Mouse (Mus musculus): ENCODE measurements around the gene Dennd4a.

Gene Dennd4a

GRCm38 (mm10) chr9:64790673-64791660 is 20.2 kb upstream of the Dennd4a start:
- DNase-seq (ENCODE audit: low spot score in 2 of 2): no peak

- DNase-seq (ENCODE audit: low spot score in 2 of 2): no peak
Measured at GRCm38 (mm10) chr9:64791676-64792075, 19.5 kb upstream of the Dennd4a start.

- no peak for DNase-seq (ENCODE audit: low spot score in 2 of 2)
Measured at GRCm38 (mm10) chr9:64792379-64793274, 18.5 kb upstream of the Dennd4a start.

GRCm38 (mm10) chr9:64793275-64793590 is 17.9 kb upstream of the Dennd4a start:
- no peak for DNase-seq (ENCODE audit: low spot score in 2 of 2)

- DNase-seq (ENCODE audit: low spot score in 2 of 2): no peak
Measured at GRCm38 (mm10) chr9:64793794-64794193, 17.3 kb upstream of the Dennd4a start.

GRCm38 (mm10) chr9:64794448-64795420 is 16.4 kb upstream of the Dennd4a start:
- DNase-seq (ENCODE audit: low spot score in 2 of 2): no peak

GRCm38 (mm10) chr9:64795846-64796615 is 15.1 kb upstream of the Dennd4a start:
- DNase-seq (ENCODE audit: low spot score in 2 of 2): no peak

GRCm38 (mm10) chr9:64797392-64797791 is 13.7 kb upstream of the Dennd4a start:
- no peak for DNase-seq (ENCODE audit: low spot score in 2 of 2)

- no peak for DNase-seq (ENCODE audit: low spot score in 2 of 2)
Measured at GRCm38 (mm10) chr9:64798099-64798498, 13.0 kb upstream of the Dennd4a start.

- DNase-seq (ENCODE audit: low spot score in 2 of 2): no peak
Measured at GRCm38 (mm10) chr9:64798859-64799258, 12.3 kb upstream of the Dennd4a start.

- no peak for DNase-seq (ENCODE audit: low spot score in 2 of 2)
Measured at GRCm38 (mm10) chr9:64799504-64799903, 11.6 kb upstream of the Dennd4a start.

GRCm38 (mm10) chr9:64802561-64802960 is 8.6 kb upstream of the Dennd4a start:
- DNase-seq (ENCODE audit: low spot score in 2 of 2): no peak

GRCm38 (mm10) chr9:64803373-64804214 is 7.5 kb upstream of the Dennd4a start:
- no peak for DNase-seq (ENCODE audit: low spot score in 2 of 2)

- DNase-seq (ENCODE audit: low spot score in 2 of 2): no peak
Measured at GRCm38 (mm10) chr9:64805875-64806274, 5.3 kb upstream of the Dennd4a start.

- DNase-seq (ENCODE audit: low spot score in 2 of 2): no peak
Measured at GRCm38 (mm10) chr9:64806335-64807060, 4.6 kb upstream of the Dennd4a start.

- no peak for DNase-seq (ENCODE audit: low spot score in 2 of 2)
Measured at GRCm38 (mm10) chr9:64807061-64807808, 3.9 kb upstream of the Dennd4a start.

- DNase-seq (ENCODE audit: low spot score in 2 of 2): no peak
Measured at GRCm38 (mm10) chr9:64809851-64810250, 1.3 kb upstream of the Dennd4a start.
